Mouse (Mus musculus): ENCODE results near the gene Klhl42.

DNA sequence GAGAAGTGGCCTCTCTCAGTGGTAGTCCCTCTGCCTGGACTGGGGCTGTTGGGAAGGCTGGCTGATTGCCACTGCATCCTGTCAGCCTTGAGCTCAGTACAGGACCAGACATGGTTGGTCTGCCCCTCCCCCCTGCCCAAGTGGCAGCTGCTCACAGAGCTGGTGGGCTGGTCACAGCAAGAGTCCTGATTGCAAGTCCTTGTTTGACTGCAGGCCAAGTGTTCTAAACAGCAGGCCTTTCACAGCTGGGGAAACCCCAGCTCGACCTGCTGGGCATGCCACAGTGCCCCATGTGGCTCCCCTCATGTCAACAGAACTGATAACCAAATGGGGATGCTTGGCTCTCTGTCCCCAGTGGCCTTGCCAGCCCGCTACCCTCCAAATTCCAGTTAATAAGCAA lies 54.1 kb downstream of the Klhl42 start:
- TF ChIP-seq POLR2A (IDR thresholded peaks at IDR 0.05; ENCODE audit: insufficient read depth, low read depth, low read length) (no peak), CTCF (IDR thresholded peaks at IDR 0.05; ENCODE audit: insufficient read depth, low read depth, low read length) (no peak)

Measured in olfactory bulb, adult 2 months (tissue).